ENCODE assay signal across 24 mouse cellular contexts in genomic region chr8:116067182-116067977, GRCm38 (mm10).
DNase-seq lines count a peak whose midpoint lies in the region; ATAC-seq and TF ChIP-seq lines count a peak whose summit lies in the region.
"Had no signal": no experiment of that assay in that cellular context is flagged by ENCODE, and none has a peak within 500 bp of the region (broad histone marks: within the 10 kb centered on the region; RNA-seq: fewer than 3 reads in every experiment).

No protein-coding gene starts in this region.

- 58% methylated on average over 9 of the region's 9 CpGs for WGBS in intestine, embryonic 14.5 days
- WGBS in intestine, embryonic 15.5 days: 50% methylated on average over 9 of the region's 9 CpGs
- WGBS in intestine, postnatal 0 days: 40% methylated on average over 9 of the region's 9 CpGs
- WGBS in small intestine, adult 2 months: 34% methylated on average over 9 of the region's 9 CpGs
- 87% methylated on average over 9 of the region's 9 CpGs for WGBS in hindbrain, embryonic 14.5 days

- no peaks in the 10 kb centered on the region for H3K27me3 ChIP-seq in intestine, embryonic 14.5 days (replicated peaks; ENCODE audit: control insufficient read depth, insufficient read depth, low read length)
- no peaks in the 10 kb centered on the region for H3K27me3 ChIP-seq in intestine, embryonic 15.5 days (replicated peaks)
- H3K27me3 ChIP-seq in intestine, postnatal 0 days (replicated peaks; ENCODE audit: control insufficient read depth, insufficient read depth, low read length): no peaks in the 10 kb centered on the region
- no peaks in the 10 kb centered on the region for H3K27me3 ChIP-seq in small intestine, adult 2 months (ENCODE audit: control insufficient read depth, insufficient read depth, low read length)
- H3K27me3 ChIP-seq in hindbrain, embryonic 14.5 days (ENCODE audit: control insufficient read depth, insufficient read depth, low read length): no peaks in the 10 kb centered on the region
- H3K27me3 ChIP-seq: embryonic facial prominence, embryonic 13.5 days; embryonic facial prominence, embryonic 15.5 days had no signal

- no peak for DNase-seq in intestine, embryonic 14.5 days (ENCODE audit: low spot score)
- DNase-seq in hindbrain, embryonic 14.5 days (ENCODE audit: low spot score): no peak
- no peak for DNase-seq in lung, postnatal 25 days (ENCODE audit: low spot score)
- DNase-seq in cerebellum, adult 9-10 months: no peak
- DNase-seq: adrenal gland, adult 8-10 months; adrenal gland, postnatal 14 days; adrenal gland, postnatal 36 days; cerebellum, adult 11-12 months; cerebellum, adult 2 months; cerebellum, adult 9-11 months; cerebellum, postnatal 14 days; cerebellum, postnatal 36 days; embryo, embryonic 11 days had no signal

- no peak overlapping the region for H3K4me3 ChIP-seq in intestine, embryonic 14.5 days (ENCODE audit: low read depth, low read length)
- H3K4me3 ChIP-seq in intestine, embryonic 15.5 days (replicated peaks): no peak overlapping the region
- H3K4me3 ChIP-seq in intestine, postnatal 0 days (ENCODE audit: low read depth, low read length): no peak overlapping the region
- no peak overlapping the region for H3K4me3 ChIP-seq in small intestine, adult 2 months (ENCODE audit: low read depth, low read length)
- H3K4me3 ChIP-seq in hindbrain, embryonic 14.5 days (replicated peaks; ENCODE audit: low read length): no peak overlapping the region
- H3K4me3 ChIP-seq: embryonic facial prominence, embryonic 13.5 days; embryonic facial prominence, embryonic 15.5 days; erythroblast, embryonic 14.5 days; forebrain, embryonic 10.5 days; forebrain, embryonic 12.5 days had no signal

- 0 out of 2 replicates have a peak, but pooled peaks have one; percentile 36 for ATAC-seq in intestine, embryonic 14.5 days (replicated peaks; ENCODE audit: low FRiP score, low TSS enrichment, low read depth)
- ATAC-seq in intestine, embryonic 15.5 days: peak; percentile 94
- ATAC-seq in intestine, postnatal 0 days: peak; percentile 83
- ATAC-seq in hindbrain, embryonic 14.5 days (ENCODE audit: low FRiP score): no peak
- no peak for ATAC-seq in activated CD4-positive, CD25-positive, alpha-beta regulatory T cell, adult 4 months
- ATAC-seq: forebrain, embryonic 14.5 days; forebrain, embryonic 16.5 days had no signal

- H3K9ac ChIP-seq in intestine, embryonic 14.5 days (ENCODE audit: low read length): no peak overlapping the region
- no peak overlapping the region for H3K9ac ChIP-seq in intestine, embryonic 15.5 days
- no peak overlapping the region for H3K9ac ChIP-seq in intestine, postnatal 0 days (ENCODE audit: low read depth, low read length)
- H3K9ac ChIP-seq in hindbrain, embryonic 14.5 days: no peak overlapping the region
- H3K9ac ChIP-seq: embryonic facial prominence, embryonic 13.5 days; embryonic facial prominence, embryonic 15.5 days; forebrain, embryonic 12.5 days had no signal

- no peaks in the 10 kb centered on the region for H3K36me3 ChIP-seq in intestine, embryonic 14.5 days (ENCODE audit: control insufficient read depth, insufficient read depth, low read length)
- no peaks in the 10 kb centered on the region for H3K36me3 ChIP-seq in intestine, embryonic 15.5 days
- H3K36me3 ChIP-seq in intestine, postnatal 0 days (ENCODE audit: control insufficient read depth, insufficient read depth): no peaks in the 10 kb centered on the region
- H3K36me3 ChIP-seq in small intestine, adult 2 months (ENCODE audit: control insufficient read depth, insufficient read depth, low read length): no peaks in the 10 kb centered on the region
- H3K36me3 ChIP-seq in hindbrain, embryonic 14.5 days (replicated peaks; ENCODE audit: control insufficient read depth, insufficient read depth): no peaks in the 10 kb centered on the region
- H3K36me3 ChIP-seq: embryonic facial prominence, embryonic 13.5 days; embryonic facial prominence, embryonic 15.5 days; forebrain, embryonic 10.5 days; forebrain, embryonic 12.5 days had no signal

- no peaks in the 10 kb centered on the region for H3K9me3 ChIP-seq in intestine, embryonic 14.5 days (ENCODE audit: control insufficient read depth, low read length)
- H3K9me3 ChIP-seq in intestine, embryonic 15.5 days: no peaks in the 10 kb centered on the region
- H3K9me3 ChIP-seq in intestine, postnatal 0 days (ENCODE audit: control insufficient read depth): no peaks in the 10 kb centered on the region
- no peaks in the 10 kb centered on the region for H3K9me3 ChIP-seq in hindbrain, embryonic 14.5 days (ENCODE audit: control insufficient read depth, low read length)
- H3K9me3 ChIP-seq: embryonic facial prominence, embryonic 13.5 days; embryonic facial prominence, embryonic 15.5 days; forebrain, embryonic 10.5 days; forebrain, embryonic 12.5 days had no signal

- no peak for TF ChIP-seq CTCF in intestine, postnatal 0 days (IDR thresholded peaks at IDR 0.05; ENCODE audit: low read depth)
- TF ChIP-seq CTCF in small intestine, adult 2 months (IDR thresholded peaks at IDR 0.05; ENCODE audit: extremely low read depth, insufficient read length, insufficient replicate concordance, low read depth, low read length): no peak

- TF ChIP-seq POLR2A in small intestine, adult 2 months (IDR thresholded peaks at IDR 0.05; ENCODE audit: low read depth, low read length): no peak

- no peak overlapping the region for H3K27ac ChIP-seq in intestine, embryonic 14.5 days (ENCODE audit: low read depth)
- H3K27ac ChIP-seq in intestine, embryonic 15.5 days: peak overlapping the region; percentile 70; the same call in 1 of the 2 replicates
- peak overlapping the region; percentile 75 for H3K27ac ChIP-seq in intestine, postnatal 0 days (ENCODE audit: low read depth, low read length)
- H3K27ac ChIP-seq in small intestine, adult 2 months (ENCODE audit: insufficient read depth, low read depth, low read length): peak overlapping the region; percentile 91
- no peak overlapping the region for H3K27ac ChIP-seq in hindbrain, embryonic 14.5 days
- H3K27ac ChIP-seq: embryonic facial prominence, embryonic 13.5 days; embryonic facial prominence, embryonic 15.5 days; forebrain, embryonic 10.5 days; forebrain, embryonic 12.5 days had no signal

- H3K4me1 ChIP-seq in intestine, embryonic 14.5 days (replicated peaks; ENCODE audit: control insufficient read depth, insufficient read depth, low read length): no peaks in the 10 kb centered on the region
- 0 out of 2 replicates have a peak, but pooled peaks cover 2% of the 10 kb centered on the region for H3K4me1 ChIP-seq in intestine, embryonic 15.5 days (replicated peaks)
- no peaks in the 10 kb centered on the region; the same call in 1 of the 2 replicates for H3K4me1 ChIP-seq in intestine, postnatal 0 days (replicated peaks; ENCODE audit: control insufficient read depth, insufficient read depth, low read length)
- peaks cover 37% of the 10 kb centered on the region for H3K4me1 ChIP-seq in small intestine, adult 2 months (ENCODE audit: control insufficient read depth, insufficient read depth, insufficient read length, low read length)
- no peaks in the 10 kb centered on the region for H3K4me1 ChIP-seq in hindbrain, embryonic 14.5 days (replicated peaks; ENCODE audit: control insufficient read depth, insufficient read depth, low read length)
- H3K4me1 ChIP-seq: embryonic facial prominence, embryonic 13.5 days; embryonic facial prominence, embryonic 15.5 days; forebrain, embryonic 10.5 days; forebrain, embryonic 12.5 days had no signal

- H3K4me2 ChIP-seq in intestine, embryonic 14.5 days (ENCODE audit: low read length): no peak overlapping the region
- no peak overlapping the region for H3K4me2 ChIP-seq in intestine, embryonic 15.5 days (replicated peaks)
- no peak overlapping the region for H3K4me2 ChIP-seq in intestine, postnatal 0 days (replicated peaks; ENCODE audit: low read depth)
- H3K4me2 ChIP-seq in hindbrain, embryonic 14.5 days (replicated peaks): no peak overlapping the region
- H3K4me2 ChIP-seq: embryonic facial prominence, embryonic 13.5 days; embryonic facial prominence, embryonic 15.5 days; forebrain, embryonic 12.5 days had no signal

Comparison
In these comparisons a context has a peak if more than half of its experiments do, and no peak if none do; other contexts are left out.
1. H3K27ac ChIP-seq: peak in intestine, embryonic 15.5 days (single experiment), intestine, postnatal 0 days (single experiment) and small intestine, adult 2 months (single experiment); none in intestine, embryonic 14.5 days (single experiment) and hindbrain, embryonic 14.5 days (single experiment).
2. ATAC-seq: peak in intestine, embryonic 14.5 days (single experiment), intestine, embryonic 15.5 days (single experiment) and intestine, postnatal 0 days (single experiment); none in hindbrain, embryonic 14.5 days (single experiment) and activated CD4-positive, CD25-positive, alpha-beta regulatory T cell, adult 4 months (single experiment).